Mouse (Mus musculus) olfactory bulb, adult 2 months (tissue): Measurements from ENCODE around the gene Trim38.

Experiments
- CTCF ChIP-seq: fragments of 200-500 bp; IDR thresholded peaks from 2 replicates; pipeline ENCODE4 v1.5.1; 2012; ENCODE audit warnings: low read depth, mild to moderate bottlenecking, low read length, moderate library complexity; ENCODE audit not compliant: insufficient read depth
- POLR2A ChIP-seq: fragments of 200-500 bp; IDR thresholded peaks from 2 replicates; pipeline ENCODE4 v1.6.1; 2012; ENCODE audit warnings: mild to moderate bottlenecking, low read depth, low read length, moderate library complexity; ENCODE audit not compliant: insufficient read depth

- TF ChIP-seq CTCF = no peak
- no peak for TF ChIP-seq POLR2A
Measured at GRCm38 (mm10) chr13:23753314-23754078, 16.2 kb upstream of the Trim38 start.
